Mouse (Mus musculus) gastrocnemius, postnatal 14 days (tissue): ENCODE results near the gene Adam30. TPM values are rescaled to one million over a fixed set of nuclear protein-coding genes. Genes with fewer than 3 reads are reported as not detected.
A peak's percentile ranks its signal among the peaks of the same experiment; 100 is the strongest.

Experiments
- DNase-seq: peaks from one replicate; pipeline ENCODE4 v3.0.0; 2021; ENCODE audit warnings: mixed read lengths
- intact Hi-C: fragments of 180-260 bp; cut with DNase I; formaldehyde crosslinking; loops from one replicate; pipeline ENCODE4 v1.15.1; 2025; ENCODE audit warnings: low total_unique reads
- total RNA-seq, 2 experiments: library from RNA; stranded (reverse); gene quantifications; 2 replicates each; pipeline ENCODE4 v1.2.3; 2021

Gene Adam30
- total RNA-seq, 2 experiments from 2014 or later = not detected

GRCm38 (mm10) chr3:98178340-98178739, 17.9 kb downstream of the Adam30 start:
- intact Hi-C loops = no loop called here
- DNase-seq = no peak

- intact Hi-C loops = no loop called here
- DNase-seq = peak; percentile 9
Observed at GRCm38 (mm10) chr3:98180805-98181204, 20.4 kb downstream of the Adam30 start.

GRCm38 (mm10) chr3:98185163-98185714, 24.8 kb downstream of the Adam30 start:
- intact Hi-C loops = no loop called here
- no peak for DNase-seq

- intact Hi-C loops = no loop called here
- no peak for DNase-seq
Observed at GRCm38 (mm10) chr3:98187777-98188176, 27.3 kb downstream of the Adam30 start.

- intact Hi-C loops = no loop called here
- no peak for DNase-seq
Observed at GRCm38 (mm10) chr3:98197711-98198532, 37.5 kb downstream of the Adam30 start.

GRCm38 (mm10) chr3:98199747-98200146, 39.3 kb downstream of the Adam30 start:
- DNase-seq = no peak
- intact Hi-C loops = no loop called here

- intact Hi-C loops = no loop called here
- DNase-seq = no peak
Observed at GRCm38 (mm10) chr3:98203282-98203681, 42.9 kb downstream of the Adam30 start.

GRCm38 (mm10) chr3:98206977-98207376, 46.5 kb downstream of the Adam30 start:
- intact Hi-C loops = no loop called here
- DNase-seq = no peak

- DNase-seq = no peak
- intact Hi-C loops = no loop called here
Observed at GRCm38 (mm10) chr3:98209161-98209560, 48.7 kb downstream of the Adam30 start.

- intact Hi-C loops = no loop called here
- DNase-seq = no peak
Observed at GRCm38 (mm10) chr3:98210860-98211259, 50.4 kb downstream of the Adam30 start.

- intact Hi-C loops = no loop called here
- no peak for DNase-seq
Observed at GRCm38 (mm10) chr3:98211301-98212081, 51.1 kb downstream of the Adam30 start.

Other genes with a start within 250 kb of the Adam30 start
- gene Notch2, start 147.1 kb upstream of the Adam30 start, total RNA-seq = 10 to 100 TPM; 19.0 to 21.1 TPM
- not detected for gene Reg4, start 61.5 kb downstream of the Adam30 start, total RNA-seq
- gene Hmgcs2, start 119.8 kb downstream of the Adam30 start, total RNA-seq = 1 to 10 TPM; 2.1 to 2.3 TPM
- 1 to 10 TPM; 5.7 to 7.0 TPM for gene Phgdh, start 179.4 kb downstream of the Adam30 start, total RNA-seq
- 1 to 10 TPM; 1.2 to 1.3 TPM for gene Zfp697, start 221.8 kb downstream of the Adam30 start, total RNA-seq